Mouse (Mus musculus) MEL-GATA-1-ER (cell line): Measurements from ENCODE around the gene Cldn7.
A peak's percentile ranks its signal among the peaks of the same experiment; 100 is the strongest.
"Not testable (repeated sequence)": the region's sequence is repeated elsewhere in the genome, so short reads cannot be mapped to it uniquely, and the experiment has no call there.

ENCODE experiments used
- DNase-seq: peaks from one replicate; pipeline ENCODE4 v3.0.0-alpha.2; 2012; ENCODE audit warnings: low read depth; ENCODE audit errors: extremely low read depth

The Cldn7 gene

GRCm38 (mm10) chr11:69953267-69953915 is 11.2 kb upstream of the Cldn7 start:
- no peak for DNase-seq

GRCm38 (mm10) chr11:69955618-69956017 is 9.0 kb upstream of the Cldn7 start:
- not testable (repeated sequence) for DNase-seq

- no peak for DNase-seq
Observed at GRCm38 (mm10) chr11:69956218-69956617, 8.4 kb upstream of the Cldn7 start.

GRCm38 (mm10) chr11:69960616-69961015 is 4.0 kb upstream of the Cldn7 start:
- no peak for DNase-seq

GRCm38 (mm10) chr11:69961841-69962240 is 2.7 kb upstream of the Cldn7 start:
- DNase-seq, result no peak

- DNase-seq, result no peak
Observed at GRCm38 (mm10) chr11:69965271-69966005, 859 bp downstream of the Cldn7 start.

- no peak for DNase-seq
Observed at GRCm38 (mm10) chr11:69966006-69966859, 1.7 kb downstream of the Cldn7 start.

GRCm38 (mm10) chr11:69966860-69967517 is 2.4 kb downstream of the Cldn7 start:
- no peak for DNase-seq

GRCm38 (mm10) chr11:69968793-69969192 is 4.2 kb downstream of the Cldn7 start:
- DNase-seq, result no peak

GRCm38 (mm10) chr11:69970222-69970621 is 5.6 kb downstream of the Cldn7 start:
- DNase-seq, result no peak

GRCm38 (mm10) chr11:69970775-69971174 is 6.2 kb downstream of the Cldn7 start:
- no peak for DNase-seq

- no peak for DNase-seq
Observed at GRCm38 (mm10) chr11:69974907-69975306, 10.3 kb downstream of the Cldn7 start.

- DNase-seq, result no peak
Observed at GRCm38 (mm10) chr11:69976271-69976670, 11.7 kb downstream of the Cldn7 start.

- no peak for DNase-seq
Observed at GRCm38 (mm10) chr11:69979827-69980195, 15.2 kb downstream of the Cldn7 start.

- DNase-seq, result peak; percentile 98
Observed at GRCm38 (mm10) chr11:69980196-69981140, 15.9 kb downstream of the Cldn7 start.

GRCm38 (mm10) chr11:69981141-69981762 is 16.7 kb downstream of the Cldn7 start, which contains the start of gene Ctdnep1:
Gene Ctdnep1, plus strand, starts transcription at chr11:69981156.
- no peak for DNase-seq

GRCm38 (mm10) chr11:69982225-69982624 is 17.6 kb downstream of the Cldn7 start, which contains the start of gene Elp5:
Gene Elp5, minus strand, starts transcription at chr11:69982517.
- DNase-seq, result no peak

GRCm38 (mm10) chr11:69982877-69983276 is 18.3 kb downstream of the Cldn7 start:
- no peak for DNase-seq

GRCm38 (mm10) chr11:69983377-69983776 is 18.8 kb downstream of the Cldn7 start:
- no peak for DNase-seq

GRCm38 (mm10) chr11:69984431-69984830 is 19.9 kb downstream of the Cldn7 start:
- no peak for DNase-seq
